Mouse (Mus musculus): ENCODE results near the gene Mapre3. TPM values are rescaled to one million over a fixed set of nuclear protein-coding genes. Genes with fewer than 3 reads are reported as not detected.

Mapre3 gene
- total RNA-seq, 1 experiment, result 2.3 TPM

- TF ChIP-seq HCFC1 (IDR thresholded peaks at IDR 0.05; ENCODE audit: borderline replicate concordance, insufficient read depth, low read length) (peak; percentile 78; the same call in 1 of the 2 replicates), ZC3H11A (IDR thresholded peaks at IDR 0.05; ENCODE audit: borderline replicate concordance, low read depth, low read length) (no peak)
- in situ Hi-C loops (cut with MboI; ENCODE audit: low sequenced_read_pairs in 2 of 2, unreplicated experiment in 2 of 2), result no loop called here
- peaks cover 4 to 11% of the 10 kb centered on the region in 2 experiments; a peak in 3 of 4 replicates for H3K4me1 ChIP-seq (ENCODE audit: control insufficient read depth in 2 of 2, insufficient read depth in 2 of 2, low read length in 2 of 2, poor library complexity in 1 of 2)
- peak within 1 kb of the TSS; percentile 71 to 87 for H3K4me3 ChIP-seq (ENCODE audit: insufficient read depth in 1 of 2, low read depth in 1 of 2, low read length in 2 of 2, poor library complexity in 1 of 2, severe bottlenecking in 1 of 2)
- peak within 1 kb of the TSS; percentile 42 for H3K27ac ChIP-seq (ENCODE audit: insufficient read depth, low read depth, low read length, poor library complexity, severe bottlenecking)
- no peaks in the 10 kb centered on the region for H3K9me3 ChIP-seq (ENCODE audit: control insufficient read depth, insufficient read depth, low read depth, low read length)
- peak; percentile 93 for DNase-seq (ENCODE audit: low read depth, low spot score)
- H3K36me3 ChIP-seq (ENCODE audit: control insufficient read depth, insufficient read depth, low read length, poor library complexity, severe bottlenecking), result peaks cover 17% of the 10 kb centered on the region
- H3K9ac ChIP-seq (ENCODE audit: insufficient read depth, low read depth, low read length, poor library complexity, severe bottlenecking), result peak within 1 kb of the TSS; percentile 94
These were observed 93.1 kb downstream of the Mapre3 start, which contains the start of gene Ost4 for GRCm38 (mm10) chr5:30907413-30908059. TSS of gene Ost4 (minus strand) at chr5:30907788.

DNA sequence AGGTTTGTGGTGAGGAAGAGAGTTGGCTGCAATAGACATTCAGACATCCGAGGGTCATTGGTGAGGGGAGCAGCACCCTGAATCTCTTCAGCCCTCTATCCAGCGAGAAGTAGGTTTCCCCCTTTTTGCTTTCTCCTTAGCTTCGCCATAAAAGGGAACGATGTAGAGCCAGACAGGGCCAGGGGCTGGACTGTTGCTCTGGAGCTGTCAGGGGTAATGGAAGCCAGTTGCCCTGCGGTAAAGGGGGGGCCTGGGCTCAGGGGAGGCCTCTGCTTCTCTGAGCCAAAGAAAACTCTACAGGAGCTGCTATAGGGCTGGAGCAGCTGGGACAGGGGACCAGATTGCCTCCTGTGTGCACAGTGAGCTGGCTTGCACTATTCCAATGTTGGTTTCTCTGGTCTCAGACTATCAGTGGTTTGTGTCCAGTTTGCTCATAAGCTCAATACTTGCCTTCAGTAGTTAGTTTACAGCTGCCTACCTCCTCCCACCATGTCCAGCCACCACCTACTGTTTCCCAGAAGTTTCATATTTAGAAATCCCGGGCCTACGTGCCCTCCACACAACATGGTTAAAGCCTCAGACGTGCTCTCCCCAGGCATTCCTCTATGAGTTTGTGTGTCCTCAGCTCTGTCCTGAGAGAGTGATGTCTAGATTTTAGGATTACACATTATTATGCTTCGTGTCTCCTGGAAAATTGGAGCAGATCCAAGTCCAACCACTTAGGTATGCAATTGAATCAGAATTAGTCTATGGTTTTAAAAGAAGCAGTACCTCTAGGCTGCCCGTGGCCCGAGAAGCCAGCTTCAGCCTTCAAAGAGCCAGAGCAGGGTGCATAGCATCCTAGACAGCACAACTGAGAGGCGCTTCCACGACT, 94.2 kb downstream of the Mapre3 start:
- DNase-seq (ENCODE audit: low read depth, low spot score), result no peak
- in situ Hi-C loops (cut with MboI; ENCODE audit: low sequenced_read_pairs in 2 of 2, unreplicated experiment in 2 of 2), result no loop called here
- Histone ChIP-seq H3K9me3 (ENCODE audit: control insufficient read depth, insufficient read depth, low read depth, low read length) (no peaks in the 10 kb centered on the region), H3K36me3 (ENCODE audit: control insufficient read depth, insufficient read depth, low read length, poor library complexity, severe bottlenecking) (peaks cover 17% of the 10 kb centered on the region), H3K4me1 (ENCODE audit: control insufficient read depth in 2 of 2, insufficient read depth in 2 of 2, low read length in 2 of 2, poor library complexity in 1 of 2) (peaks cover 7 to 18% of the 10 kb centered on the region in 2 experiments; a peak in 3 of 4 replicates), H3K4me3 (ENCODE audit: insufficient read depth in 1 of 2, low read depth in 1 of 2, low read length in 2 of 2, poor library complexity in 1 of 2, severe bottlenecking in 1 of 2) (peak overlapping the region; percentile 62 to 71; a peak in 3 of 4 replicates), H3K27ac (ENCODE audit: insufficient read depth, low read depth, low read length, poor library complexity, severe bottlenecking) (no peak overlapping the region), H3K9ac (ENCODE audit: insufficient read depth, low read depth, low read length, poor library complexity, severe bottlenecking) (peak overlapping the region; percentile 61; the same call in 1 of the 2 replicates)
- TF ChIP-seq CHD2 (IDR thresholded peaks at IDR 0.05; ENCODE audit: low read depth, low read length) (no peak), ZC3H11A (IDR thresholded peaks at IDR 0.05; ENCODE audit: borderline replicate concordance, low read depth, low read length) (no peak), HCFC1 (IDR thresholded peaks at IDR 0.05; ENCODE audit: borderline replicate concordance, insufficient read depth, low read length) (no peak), MAFK (IDR thresholded peaks at IDR 0.05; ENCODE audit: insufficient read depth, low read depth, low read length) (no peak), ZNF384 (IDR thresholded peaks at IDR 0.05; ENCODE audit: low read depth, low read length) (no peak)

DNA sequence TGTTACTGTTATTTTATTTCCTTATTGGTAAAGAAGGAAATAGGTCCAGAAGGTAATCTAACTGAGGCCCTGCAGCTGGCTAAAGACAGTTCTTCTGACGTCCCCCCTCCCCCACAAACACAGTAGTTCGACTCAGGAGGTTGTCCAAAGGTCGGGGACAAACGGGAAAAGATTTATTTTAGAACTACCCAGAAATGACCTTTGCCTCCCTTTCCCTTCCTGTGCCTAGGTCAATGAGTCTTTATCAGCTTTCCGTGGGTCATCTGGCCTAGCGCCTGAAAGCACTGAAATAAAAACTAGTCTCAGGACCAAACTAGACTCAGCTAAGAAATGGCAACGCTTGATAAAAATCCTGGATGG, 94.8 kb downstream of the Mapre3 start:
- H3K27ac ChIP-seq (ENCODE audit: insufficient read depth, low read depth, low read length, poor library complexity, severe bottlenecking), result no peak overlapping the region

GRCm38 (mm10) chr5:30909863-30910262, 95.4 kb downstream of the Mapre3 start:
- no peak overlapping the region for H3K27ac ChIP-seq (ENCODE audit: insufficient read depth, low read depth, low read length, poor library complexity, severe bottlenecking)
- no peaks in the 10 kb centered on the region for H3K9me3 ChIP-seq (ENCODE audit: control insufficient read depth, insufficient read depth, low read depth, low read length)
- in situ Hi-C loops (cut with MboI; ENCODE audit: low sequenced_read_pairs in 2 of 2, unreplicated experiment in 2 of 2), result no loop called here
- H3K4me3 ChIP-seq (ENCODE audit: insufficient read depth in 1 of 2, low read depth in 1 of 2, low read length in 2 of 2, poor library complexity in 1 of 2, severe bottlenecking in 1 of 2), result no peak overlapping the region
- DNase-seq (ENCODE audit: low read depth, low spot score), result no peak
- H3K36me3 ChIP-seq (ENCODE audit: control insufficient read depth, insufficient read depth, low read length, poor library complexity, severe bottlenecking), result peaks cover 8% of the 10 kb centered on the region; the same call in 1 of the 2 replicates
- peaks cover 7 to 18% of the 10 kb centered on the region in 2 experiments; a peak in 3 of 4 replicates for H3K4me1 ChIP-seq (ENCODE audit: control insufficient read depth in 2 of 2, insufficient read depth in 2 of 2, low read length in 2 of 2, poor library complexity in 1 of 2)
- no peak for TF ChIP-seq HCFC1 (IDR thresholded peaks at IDR 0.05; ENCODE audit: borderline replicate concordance, insufficient read depth, low read length)
- no peak for TF ChIP-seq ZC3H11A (IDR thresholded peaks at IDR 0.05; ENCODE audit: borderline replicate concordance, low read depth, low read length)
- no peak for TF ChIP-seq ZNF384 (IDR thresholded peaks at IDR 0.05; ENCODE audit: low read depth, low read length)
- TF ChIP-seq CHD2 (IDR thresholded peaks at IDR 0.05; ENCODE audit: low read depth, low read length), result no peak
- no peak for TF ChIP-seq MAFK (IDR thresholded peaks at IDR 0.05; ENCODE audit: insufficient read depth, low read depth, low read length)
- no peak overlapping the region for H3K9ac ChIP-seq (ENCODE audit: insufficient read depth, low read depth, low read length, poor library complexity, severe bottlenecking)

More for the DNA sequence above, 94.8 kb downstream of the Mapre3 start:
- TF ChIP-seq MAFK (IDR thresholded peaks at IDR 0.05; ENCODE audit: insufficient read depth, low read depth, low read length) (no peak), ZC3H11A (IDR thresholded peaks at IDR 0.05; ENCODE audit: borderline replicate concordance, low read depth, low read length) (no peak), CHD2 (IDR thresholded peaks at IDR 0.05; ENCODE audit: low read depth, low read length) (no peak), ZNF384 (IDR thresholded peaks at IDR 0.05; ENCODE audit: low read depth, low read length) (no peak), HCFC1 (IDR thresholded peaks at IDR 0.05; ENCODE audit: borderline replicate concordance, insufficient read depth, low read length) (no peak)
- Histone ChIP-seq H3K4me3 (ENCODE audit: insufficient read depth in 1 of 2, low read depth in 1 of 2, low read length in 2 of 2, poor library complexity in 1 of 2, severe bottlenecking in 1 of 2) (no peak overlapping the region), H3K36me3 (ENCODE audit: control insufficient read depth, insufficient read depth, low read length, poor library complexity, severe bottlenecking) (peaks cover 14% of the 10 kb centered on the region), H3K9ac (ENCODE audit: insufficient read depth, low read depth, low read length, poor library complexity, severe bottlenecking) (no peak overlapping the region), H3K9me3 (ENCODE audit: control insufficient read depth, insufficient read depth, low read depth, low read length) (no peaks in the 10 kb centered on the region), H3K4me1 (ENCODE audit: control insufficient read depth in 2 of 2, insufficient read depth in 2 of 2, low read length in 2 of 2, poor library complexity in 1 of 2) (peaks cover 7 to 18% of the 10 kb centered on the region in 2 experiments; a peak in 3 of 4 replicates)
- DNase-seq (ENCODE audit: low read depth, low spot score), result no peak
- in situ Hi-C loops (cut with MboI; ENCODE audit: low sequenced_read_pairs in 2 of 2, unreplicated experiment in 2 of 2), result no loop called here

All from ES-E14 (cell line).